Mouse (Mus musculus) C2C12 (cell line): ENCODE measurements around the gene Enthd1. TPM values are rescaled to one million over a fixed set of nuclear protein-coding genes. Genes with fewer than 3 reads are reported as not detected.

Experiments
- H3K27me3 ChIP-seq: one replicate; pipeline ENCODE4 v1.6.1; 2011; ENCODE audit not compliant: control insufficient read depth, insufficient read depth, insufficient read length
- H3K36me3 ChIP-seq: one replicate; pipeline ENCODE4 v1.6.1; 2011; ENCODE audit not compliant: control insufficient read depth, insufficient read depth
- H3K4me3 ChIP-seq: one replicate; pipeline ENCODE4 v1.5.1; 2011; ENCODE audit warnings: mild to moderate bottlenecking, control low read depth; ENCODE audit not compliant: poor library complexity, insufficient read depth, severe bottlenecking
- H3K79me2 ChIP-seq: one replicate; pipeline ENCODE4 v1.6.1; 2011; ENCODE audit not compliant: control insufficient read depth, insufficient read depth
- H3K79me3 ChIP-seq: one replicate; pipeline ENCODE4 v1.6.1; 2011; ENCODE audit warnings: low read depth, control low read depth
- H3ac ChIP-seq: one replicate; pipeline ENCODE3; 2011; ENCODE audit warnings: low read depth; ENCODE audit not compliant: control insufficient read depth, insufficient read length
- CEBPB ChIP-seq: IDR thresholded peaks from one replicate; pipeline ENCODE4 v1.6.1; 2011; ENCODE audit warnings: low read depth, mild to moderate bottlenecking, control low read depth, moderate library complexity
- CTCF ChIP-seq: IDR thresholded peaks from one replicate; pipeline ENCODE4 v1.5.1; 2011; ENCODE audit not compliant: control insufficient read depth, insufficient read depth, insufficient read length
- FOSL1 ChIP-seq: IDR thresholded peaks from one replicate; pipeline ENCODE4 v1.8.0; 2011; ENCODE audit warnings: mild to moderate bottlenecking, low read length; ENCODE audit not compliant: poor library complexity, insufficient read depth, severe bottlenecking
- MAX ChIP-seq: IDR thresholded peaks from one replicate; pipeline ENCODE4 v1.6.1; 2011; ENCODE audit warnings: mild to moderate bottlenecking, control low read depth
- MYOD1 ChIP-seq: IDR thresholded peaks from one replicate; pipeline ENCODE4 v1.6.1; 2011; ENCODE audit warnings: low read depth; ENCODE audit not compliant: control insufficient read depth, insufficient read length
- MYOG ChIP-seq: IDR thresholded peaks from one replicate; pipeline ENCODE4 v1.6.1; 2011; ENCODE audit not compliant: control insufficient read depth, insufficient read length; ENCODE audit errors: extremely low read depth
- USF1 ChIP-seq: IDR thresholded peaks from one replicate; pipeline ENCODE4 v1.6.1; 2011; ENCODE audit warnings: low read depth, mild to moderate bottlenecking, control low read depth, moderate library complexity
- polyA plus RNA-seq: library from polyadenylated mRNA; unstranded; fragments of >200 nt; fragmentation: generic; extraction: Trizol; gene quantifications from one replicate; pipeline ENCODE4 v1.2.1, GENCODE M21; 2012; ENCODE audit warnings: missing spikeins

Gene Enthd1
- polyA plus RNA-seq, 1 experiment: 0.02 TPM

- H3K27me3 ChIP-seq: peaks cover 10% of the 10 kb centered on the region
- no peak within 1 kb of the TSS for H3ac ChIP-seq
- no peak for TF ChIP-seq MAX
- no peak for TF ChIP-seq MYOG
- no peak for TF ChIP-seq CTCF
- no peak for TF ChIP-seq CEBPB
- TF ChIP-seq USF1: no peak
- no peak for TF ChIP-seq MYOD1
- TF ChIP-seq FOSL1: no peak
- no peaks in the 10 kb centered on the region for H3K79me3 ChIP-seq
- H3K36me3 ChIP-seq: no peaks in the 10 kb centered on the region
- H3K79me2 ChIP-seq: no peaks in the 10 kb centered on the region
- no peak within 1 kb of the TSS for H3K4me3 ChIP-seq
Observed at GRCm38 (mm10) chr15:80572291-80572690, 7.3 kb upstream of the Enthd1 start, which contains the start of gene Grap2. TSS of gene Grap2 (plus strand) at chr15:80572594.

- Histone ChIP-seq H3ac (no peak overlapping the region), H3K27me3 (peaks cover 6% of the 10 kb centered on the region), H3K79me2 (no peaks in the 10 kb centered on the region), H3K79me3 (no peaks in the 10 kb centered on the region), H3K36me3 (no peaks in the 10 kb centered on the region), H3K4me3 (no peak overlapping the region)
- TF ChIP-seq FOSL1 (no peak), MYOD1 (no peak), MYOG (no peak), CTCF (no peak), USF1 (no peak), MAX (no peak), CEBPB (no peak)
Observed at GRCm38 (mm10) chr15:80571611-80572010, 6.7 kb upstream of the Enthd1 start.

DNA sequence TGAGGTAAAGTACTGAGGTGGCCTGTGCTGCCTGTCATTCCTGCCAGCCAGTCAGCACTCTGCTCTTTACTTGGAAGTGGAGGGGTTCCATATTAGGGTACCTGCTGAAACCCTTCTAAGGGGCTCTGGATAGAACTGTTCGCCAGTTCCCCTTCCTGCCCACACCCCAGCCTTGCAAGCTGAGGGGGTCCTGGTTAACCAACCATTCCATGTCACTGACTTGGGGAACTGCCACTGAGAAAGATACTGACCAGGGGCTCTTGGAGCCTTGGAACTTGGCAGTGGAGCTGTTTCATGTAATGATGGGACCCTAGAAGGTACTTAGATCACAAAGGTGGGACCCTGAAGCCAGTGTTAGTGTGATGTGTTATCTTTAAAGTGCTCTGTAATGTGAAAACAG lies 5.3 kb upstream of the Enthd1 start:
- H3ac ChIP-seq: no peak overlapping the region

GRCm38 (mm10) chr15:80569205-80569604 lies 4.2 kb upstream of the Enthd1 start:
- Histone ChIP-seq H3K27me3 (peaks cover 5% of the 10 kb centered on the region), H3K4me3 (no peak overlapping the region), H3K36me3 (no peaks in the 10 kb centered on the region), H3K79me2 (no peaks in the 10 kb centered on the region), H3ac (no peak overlapping the region), H3K79me3 (no peaks in the 10 kb centered on the region)
- TF ChIP-seq CTCF (no peak), USF1 (no peak), MAX (no peak), MYOD1 (no peak), FOSL1 (no peak), MYOG (no peak), CEBPB (no peak)

More for the DNA sequence above, 5.3 kb upstream of the Enthd1 start:
- Histone ChIP-seq H3K27me3 (peaks cover 5% of the 10 kb centered on the region), H3K4me3 (no peak overlapping the region), H3K79me2 (no peaks in the 10 kb centered on the region), H3K79me3 (no peaks in the 10 kb centered on the region), H3K36me3 (no peaks in the 10 kb centered on the region)
- TF ChIP-seq CEBPB (no peak), MYOG (no peak), MYOD1 (no peak), FOSL1 (no peak), USF1 (no peak), MAX (no peak), CTCF (no peak)

DNA sequence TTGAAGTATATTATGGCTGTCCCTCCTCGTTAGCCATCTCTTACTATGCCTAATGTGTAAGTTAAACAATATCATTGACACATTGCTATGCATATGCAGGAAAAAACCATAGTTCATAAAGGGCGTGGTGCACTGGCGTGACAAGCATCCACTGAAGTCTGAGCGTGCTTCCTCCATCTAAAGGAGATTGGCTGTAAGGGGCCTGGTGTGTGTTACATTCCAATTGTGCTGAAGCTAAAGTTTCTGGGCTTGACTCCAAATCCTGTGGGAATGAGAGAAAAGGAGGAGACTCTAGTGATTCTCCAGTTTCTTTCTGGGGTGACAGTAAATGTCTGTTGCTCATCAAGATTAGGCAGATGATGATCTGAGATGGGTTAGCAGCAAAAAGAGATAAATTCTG lies 2.8 kb upstream of the Enthd1 start:
- Histone ChIP-seq H3ac (no peak overlapping the region), H3K79me3 (no peaks in the 10 kb centered on the region), H3K27me3 (peaks cover 5% of the 10 kb centered on the region), H3K4me3 (no peak overlapping the region), H3K36me3 (no peaks in the 10 kb centered on the region), H3K79me2 (no peaks in the 10 kb centered on the region)
- TF ChIP-seq USF1 (no peak), MYOG (no peak), FOSL1 (no peak), CEBPB (no peak), CTCF (no peak), MYOD1 (no peak), MAX (no peak)

- Histone ChIP-seq H3K79me2 (no peaks in the 10 kb centered on the region), H3K27me3 (peaks cover under 1% of the 10 kb centered on the region), H3K36me3 (no peaks in the 10 kb centered on the region), H3K4me3 (no peak overlapping the region), H3K79me3 (no peaks in the 10 kb centered on the region), H3ac (no peak overlapping the region)
- TF ChIP-seq MYOD1 (no peak), FOSL1 (no peak), CTCF (no peak), MYOG (no peak), MAX (no peak), USF1 (no peak), CEBPB (no peak)
Observed at GRCm38 (mm10) chr15:80567139-80567538, 2.2 kb upstream of the Enthd1 start.
